Mouse (Mus musculus) kidney, embryonic 14.5 days (tissue): ENCODE data around the gene Map2k5. TPM values are rescaled to one million over a fixed set of nuclear protein-coding genes. Genes with fewer than 3 reads are reported as not detected.

Experiments used
- ATAC-seq: fragments of 200-750 bp; cut with Nextera tagmentation; 2 replicates; pipeline ENCODE4 v1.8.0; 2017; ENCODE audit warnings: moderate number of reproducible peaks, mild to moderate bottlenecking, moderate TSS enrichment, moderate library complexity; ENCODE audit not compliant: low FRiP score, low TSS enrichment
- H3K27ac ChIP-seq: fragments of 300-500 bp; sonication (generic); 2 replicates; pipeline ENCODE4 v1.5.1; 2014; ENCODE audit warnings: low read depth, mild to moderate bottlenecking, low read length, moderate library complexity, mixed read lengths
- H3K27me3 ChIP-seq: fragments of 300-500 bp; sonication (generic); 2 replicates; pipeline ENCODE4 v1.6.1; 2014; ENCODE audit warnings: mild to moderate bottlenecking, low read length; ENCODE audit not compliant: control insufficient read depth, insufficient read depth
- H3K36me3 ChIP-seq: fragments of 300-500 bp; sonication (generic); 2 replicates; pipeline ENCODE4 v1.6.1; 2014; ENCODE audit warnings: low read length, mixed read lengths; ENCODE audit not compliant: control insufficient read depth, insufficient read depth
- H3K4me1 ChIP-seq: fragments of 300-500 bp; sonication (generic); 2 replicates; pipeline ENCODE4 v1.6.1; 2014; ENCODE audit warnings: low read length, mixed read lengths; ENCODE audit not compliant: control insufficient read depth, insufficient read depth
- H3K4me2 ChIP-seq: fragments of 300-500 bp; sonication (generic); replicated peaks from 2 replicates; pipeline ENCODE4 v1.6.1; 2014; ENCODE audit warnings: low read depth, mild to moderate bottlenecking, low read length
- H3K4me3 ChIP-seq: fragments of 300-500 bp; sonication (generic); 2 replicates; pipeline ENCODE4 v1.5.1; 2014; ENCODE audit warnings: mild to moderate bottlenecking, low read length
- H3K9ac ChIP-seq: fragments of 300-500 bp; sonication (generic); 2 replicates; pipeline ENCODE4 v1.6.1; 2014; ENCODE audit warnings: low read depth, mild to moderate bottlenecking, low read length, moderate library complexity
- H3K9me3 ChIP-seq: fragments of 300-500 bp; sonication (generic); 2 replicates; pipeline ENCODE4 v1.6.1; 2016; ENCODE audit warnings: low read length; ENCODE audit not compliant: control insufficient read depth
- WGBS: fragments of 180-500 bp; shearing (Covaris S2); extraction: QIAGEN DNeasy Blood & Tissue Kit; methylation state at CpG from one replicate; pipeline ENCODE4 v1.1.7; 2014; 5-methylcytosine and 5-hydroxymethylcytosine counted together
- polyA plus RNA-seq: library from polyadenylated mRNA; unstranded; fragments of >200 nt; fragmentation: Nextera tagmentation; extraction: Ambion mirVana; gene quantifications from 2 replicates; pipeline ENCODE4 v1.2.1, GENCODE M21; 2014

Map2k5 gene
- polyA plus RNA-seq, 1 experiment from 2014 or later, result 40.3 TPM

- ATAC-seq, result no peak; the same call in 1 of the 2 replicates
- H3K4me1 ChIP-seq, result no peaks in the 10 kb centered on the region
- H3K9ac ChIP-seq, result no peak overlapping the region
- H3K9me3 ChIP-seq, result no peaks in the 10 kb centered on the region
- no peaks in the 10 kb centered on the region for H3K27me3 ChIP-seq
- H3K4me2 ChIP-seq, result no peak overlapping the region
- H3K4me3 ChIP-seq, result no peak overlapping the region
- WGBS, result 73% methylated on average over 11 of the region's 11 CpGs
- no peak overlapping the region for H3K27ac ChIP-seq
- H3K36me3 ChIP-seq, result no peaks in the 10 kb centered on the region; the same call in 1 of the 2 replicates
These were observed 196.1 kb downstream of the Map2k5 start for GRCm38 (mm10) chr9:63181337-63182178.

- Histone ChIP-seq H3K27ac (no peak overlapping the region), H3K9me3 (no peaks in the 10 kb centered on the region), H3K36me3 (no peaks in the 10 kb centered on the region), H3K4me1 (no peaks in the 10 kb centered on the region), H3K9ac (no peak overlapping the region), H3K4me3 (no peak overlapping the region), H3K27me3 (no peaks in the 10 kb centered on the region), H3K4me2 (no peak overlapping the region)
- no peak for ATAC-seq
- 62% methylated on average over 8 of the region's 8 CpGs for WGBS
These were observed 199.4 kb downstream of the Map2k5 start for GRCm38 (mm10) chr9:63178296-63178695.

- Histone ChIP-seq H3K4me3 (no peak overlapping the region), H3K9me3 (no peaks in the 10 kb centered on the region), H3K36me3 (no peaks in the 10 kb centered on the region), H3K27me3 (no peaks in the 10 kb centered on the region), H3K9ac (no peak overlapping the region), H3K4me2 (no peak overlapping the region), H3K27ac (no peak overlapping the region), H3K4me1 (no peaks in the 10 kb centered on the region)
- no peak for ATAC-seq
- WGBS, result 69% methylated on average over 8 of the region's 8 CpGs
These were observed 203.5 kb downstream of the Map2k5 start for GRCm38 (mm10) chr9:63174001-63174721.

- H3K4me2 ChIP-seq, result no peak overlapping the region
- ATAC-seq, result no peak
- no peak overlapping the region for H3K4me3 ChIP-seq
- H3K4me1 ChIP-seq, result no peaks in the 10 kb centered on the region
- H3K27ac ChIP-seq, result no peak overlapping the region
- no peaks in the 10 kb centered on the region for H3K9me3 ChIP-seq
- WGBS, result 46% methylated on average over 2 of the region's 2 CpGs
- H3K27me3 ChIP-seq, result no peaks in the 10 kb centered on the region
- H3K9ac ChIP-seq, result no peak overlapping the region
- H3K36me3 ChIP-seq, result no peaks in the 10 kb centered on the region
These were observed 205.8 kb downstream of the Map2k5 start for GRCm38 (mm10) chr9:63171951-63172350.

GRCm38 (mm10) chr9:63169127-63169526, 208.6 kb downstream of the Map2k5 start:
- Histone ChIP-seq H3K9me3 (no peaks in the 10 kb centered on the region), H3K36me3 (no peaks in the 10 kb centered on the region), H3K4me2 (no peak overlapping the region), H3K27ac (no peak overlapping the region), H3K9ac (no peak overlapping the region), H3K27me3 (no peaks in the 10 kb centered on the region), H3K4me3 (no peak overlapping the region), H3K4me1 (no peaks in the 10 kb centered on the region)
- WGBS, result 91% methylated on average over 1 of the region's 1 CpGs
- no peak for ATAC-seq

- WGBS, result 43% methylated on average over 9 of the region's 9 CpGs
- Histone ChIP-seq H3K27me3 (no peaks in the 10 kb centered on the region), H3K4me3 (no peak overlapping the region), H3K9me3 (no peaks in the 10 kb centered on the region), H3K36me3 (no peaks in the 10 kb centered on the region), H3K4me2 (no peak overlapping the region), H3K4me1 (no peaks in the 10 kb centered on the region), H3K27ac (no peak overlapping the region), H3K9ac (no peak overlapping the region)
- no peak for ATAC-seq
These were observed 212.6 kb downstream of the Map2k5 start for GRCm38 (mm10) chr9:63165070-63165469.

GRCm38 (mm10) chr9:63163756-63164155, 213.9 kb downstream of the Map2k5 start:
- WGBS, result 74% methylated on average over 8 of the region's 8 CpGs
- Histone ChIP-seq H3K4me1 (no peaks in the 10 kb centered on the region), H3K36me3 (no peaks in the 10 kb centered on the region), H3K4me3 (no peak overlapping the region), H3K9ac (no peak overlapping the region), H3K27me3 (no peaks in the 10 kb centered on the region), H3K27ac (no peak overlapping the region), H3K9me3 (no peaks in the 10 kb centered on the region), H3K4me2 (no peak overlapping the region)
- no peak for ATAC-seq

- WGBS, result 19% methylated on average over 14 of the region's 14 CpGs
- H3K4me2 ChIP-seq, result no peak overlapping the region
- no peak for ATAC-seq
These were observed 225.8 kb downstream of the Map2k5 start for GRCm38 (mm10) chr9:63151949-63152348.

More at GRCm38 (mm10) chr9:63151949-63152348, 225.8 kb downstream of the Map2k5 start:
- H3K27ac ChIP-seq, result no peak overlapping the region
- no peak overlapping the region for H3K9ac ChIP-seq
- H3K9me3 ChIP-seq, result 0 out of 2 replicates have a peak, but pooled peaks cover 2% of the 10 kb centered on the region
- peaks cover 69% of the 10 kb centered on the region for H3K27me3 ChIP-seq
- H3K4me1 ChIP-seq, result peaks cover 15% of the 10 kb centered on the region
- no peaks in the 10 kb centered on the region for H3K36me3 ChIP-seq
- no peak overlapping the region for H3K4me3 ChIP-seq
